Mouse (Mus musculus) hindbrain, embryonic 15.5 days (tissue): ENCODE measurements around the gene Hmcn1. TPM values are rescaled to one million over a fixed set of nuclear protein-coding genes. Genes with fewer than 3 reads are reported as not detected.

Experiments used
- ATAC-seq: fragments of 200-750 bp; cut with Nextera tagmentation; 2 replicates; pipeline ENCODE4 v1.8.0; 2017; ENCODE audit warnings: low read depth, moderate number of reproducible peaks, moderate TSS enrichment; ENCODE audit not compliant: low FRiP score
- H3K27ac ChIP-seq: fragments of 300-500 bp; sonication (generic); replicated peaks from 2 replicates; pipeline ENCODE4 v1.5.1; 2015; ENCODE audit warnings: mild to moderate bottlenecking, inconsistent platforms
- H3K27me3 ChIP-seq: fragments of 300-500 bp; sonication (generic); 2 replicates; pipeline ENCODE4 v1.6.1; 2015; ENCODE audit warnings: control low read depth, inconsistent platforms
- H3K36me3 ChIP-seq: fragments of 300-500 bp; sonication (generic); 2 replicates; pipeline ENCODE4 v1.6.1; 2015; ENCODE audit warnings: control low read depth, inconsistent platforms
- H3K4me1 ChIP-seq: fragments of 300-500 bp; sonication (generic); replicated peaks from 2 replicates; pipeline ENCODE4 v1.6.1; 2015; ENCODE audit warnings: control low read depth, inconsistent platforms
- H3K4me2 ChIP-seq: fragments of 300-500 bp; sonication (generic); 2 replicates; pipeline ENCODE4 v1.6.1; 2015; ENCODE audit warnings: moderate library complexity, mild to moderate bottlenecking, inconsistent platforms
- H3K4me3 ChIP-seq: fragments of 300-500 bp; sonication (generic); 2 replicates; pipeline ENCODE4 v1.5.1; 2015; ENCODE audit warnings: mild to moderate bottlenecking, inconsistent platforms
- H3K9ac ChIP-seq: fragments of 300-500 bp; sonication (generic); 2 replicates; pipeline ENCODE4 v1.6.1; 2015; ENCODE audit warnings: inconsistent platforms
- H3K9me3 ChIP-seq: fragments of 300-500 bp; sonication (generic); 2 replicates; pipeline ENCODE4 v1.6.1; 2016; ENCODE audit warnings: control low read depth, inconsistent platforms
- WGBS: fragments of 180-500 bp; shearing (Covaris S2); methylation state at CpG from one replicate; pipeline ENCODE4 v1.1.7; 2015; 5-methylcytosine and 5-hydroxymethylcytosine counted together
- polyA plus RNA-seq: library from polyadenylated mRNA; unstranded; fragments of >200 nt; fragmentation: Nextera tagmentation; extraction: Ambion mirVana; gene quantifications from 2 replicates; pipeline ENCODE4 v1.2.1, GENCODE M21; 2015

Hmcn1 gene
- polyA plus RNA-seq, 1 experiment from 2014 or later = 1.3 TPM

DNA sequence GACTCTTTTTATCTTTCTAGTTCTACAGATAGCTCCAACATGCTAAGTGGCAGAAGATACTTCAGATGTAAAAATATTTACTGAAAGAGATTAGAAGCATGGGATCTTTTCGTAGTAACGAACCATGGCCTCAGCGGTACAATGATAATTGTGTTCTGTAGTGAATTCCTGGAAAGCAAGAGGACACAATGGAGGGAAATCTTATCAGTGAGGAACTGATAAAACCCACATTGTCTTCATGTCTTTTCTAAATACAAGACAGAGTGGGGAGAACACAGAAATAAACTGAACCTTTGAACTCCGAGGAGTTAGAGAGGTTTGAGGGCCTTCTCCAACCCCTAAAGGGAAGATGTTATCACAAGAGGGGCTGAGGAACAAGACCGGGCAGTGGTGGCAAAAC is 126.6 kb downstream of the Hmcn1 start:
- H3K4me3 ChIP-seq = no peak overlapping the region
- H3K9me3 ChIP-seq = no peaks in the 10 kb centered on the region
- 82% methylated on average over 5 of the region's 5 CpGs for WGBS
- no peak for ATAC-seq
- no peaks in the 10 kb centered on the region for H3K36me3 ChIP-seq
- H3K4me1 ChIP-seq = no peaks in the 10 kb centered on the region
- H3K27me3 ChIP-seq = no peaks in the 10 kb centered on the region
- no peak overlapping the region for H3K27ac ChIP-seq
- H3K4me2 ChIP-seq = no peak overlapping the region
- H3K9ac ChIP-seq = no peak overlapping the region

GRCm38 (mm10) chr1:150857779-150858178 is 135.5 kb downstream of the Hmcn1 start:
- H3K4me2 ChIP-seq = no peak overlapping the region
- no peak overlapping the region for H3K9ac ChIP-seq
- WGBS = 48% methylated on average over 2 of the region's 2 CpGs
- H3K27ac ChIP-seq = no peak overlapping the region
- no peak for ATAC-seq
- no peaks in the 10 kb centered on the region for H3K9me3 ChIP-seq
- no peaks in the 10 kb centered on the region for H3K36me3 ChIP-seq
- no peaks in the 10 kb centered on the region for H3K27me3 ChIP-seq
- H3K4me3 ChIP-seq = no peak overlapping the region
- H3K4me1 ChIP-seq = no peaks in the 10 kb centered on the region

- no peak overlapping the region for H3K27ac ChIP-seq
- H3K9me3 ChIP-seq = no peaks in the 10 kb centered on the region
- H3K4me1 ChIP-seq = no peaks in the 10 kb centered on the region
- no peak overlapping the region for H3K4me3 ChIP-seq
- no peak overlapping the region for H3K4me2 ChIP-seq
- H3K27me3 ChIP-seq = no peaks in the 10 kb centered on the region
- no peaks in the 10 kb centered on the region for H3K36me3 ChIP-seq
- no peak for ATAC-seq
- 64% methylated on average over 6 of the region's 6 CpGs for WGBS
- H3K9ac ChIP-seq = no peak overlapping the region
These were observed 159.8 kb downstream of the Hmcn1 start for GRCm38 (mm10) chr1:150833448-150833847.

- WGBS = 77% methylated on average over 7 of the region's 7 CpGs
- H3K4me1 ChIP-seq = no peaks in the 10 kb centered on the region
- no peaks in the 10 kb centered on the region for H3K27me3 ChIP-seq
- H3K27ac ChIP-seq = no peak overlapping the region
- no peak for ATAC-seq
- H3K9me3 ChIP-seq = no peaks in the 10 kb centered on the region
- no peak overlapping the region for H3K9ac ChIP-seq
- H3K4me2 ChIP-seq = no peak overlapping the region
- H3K4me3 ChIP-seq = no peak overlapping the region
- no peaks in the 10 kb centered on the region for H3K36me3 ChIP-seq
These were observed 163.4 kb downstream of the Hmcn1 start for GRCm38 (mm10) chr1:150829851-150830250.

DNA sequence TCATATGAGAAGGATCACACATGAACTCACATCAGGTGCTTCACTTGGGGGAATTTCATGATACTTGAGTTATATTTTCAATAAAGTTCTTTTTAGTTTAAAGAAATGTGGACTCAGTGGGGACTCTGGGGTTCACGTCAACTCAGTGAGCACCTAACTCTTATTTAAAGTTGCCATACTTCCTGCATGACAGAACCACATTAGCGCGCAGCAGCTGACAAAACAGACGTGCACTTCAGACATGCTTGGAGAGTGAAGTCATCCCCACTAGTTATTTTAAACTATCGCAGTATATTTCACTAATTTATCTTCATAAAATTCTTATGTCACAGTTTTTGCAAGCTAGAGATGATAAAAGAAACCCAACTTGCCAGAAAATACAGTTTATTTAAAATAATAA is 166.1 kb downstream of the Hmcn1 start:
- H3K27me3 ChIP-seq = no peaks in the 10 kb centered on the region
- H3K36me3 ChIP-seq = no peaks in the 10 kb centered on the region
- ATAC-seq = no peak
- H3K27ac ChIP-seq = no peak overlapping the region
- no peak overlapping the region for H3K4me2 ChIP-seq
- 86% methylated on average over 5 of the region's 5 CpGs for WGBS
- H3K4me1 ChIP-seq = no peaks in the 10 kb centered on the region
- no peaks in the 10 kb centered on the region for H3K9me3 ChIP-seq
- no peak overlapping the region for H3K4me3 ChIP-seq
- no peak overlapping the region for H3K9ac ChIP-seq

- no peak overlapping the region for H3K9ac ChIP-seq
- no peaks in the 10 kb centered on the region for H3K36me3 ChIP-seq
- no peaks in the 10 kb centered on the region for H3K27me3 ChIP-seq
- no peak for ATAC-seq
- H3K4me1 ChIP-seq = no peaks in the 10 kb centered on the region
- no peak overlapping the region for H3K4me2 ChIP-seq
- no peak overlapping the region for H3K4me3 ChIP-seq
- H3K9me3 ChIP-seq = no peaks in the 10 kb centered on the region
- H3K27ac ChIP-seq = no peak overlapping the region
- WGBS = 68% methylated on average over 5 of the region's 5 CpGs
These were observed 168.8 kb downstream of the Hmcn1 start for GRCm38 (mm10) chr1:150824334-150825005.

DNA sequence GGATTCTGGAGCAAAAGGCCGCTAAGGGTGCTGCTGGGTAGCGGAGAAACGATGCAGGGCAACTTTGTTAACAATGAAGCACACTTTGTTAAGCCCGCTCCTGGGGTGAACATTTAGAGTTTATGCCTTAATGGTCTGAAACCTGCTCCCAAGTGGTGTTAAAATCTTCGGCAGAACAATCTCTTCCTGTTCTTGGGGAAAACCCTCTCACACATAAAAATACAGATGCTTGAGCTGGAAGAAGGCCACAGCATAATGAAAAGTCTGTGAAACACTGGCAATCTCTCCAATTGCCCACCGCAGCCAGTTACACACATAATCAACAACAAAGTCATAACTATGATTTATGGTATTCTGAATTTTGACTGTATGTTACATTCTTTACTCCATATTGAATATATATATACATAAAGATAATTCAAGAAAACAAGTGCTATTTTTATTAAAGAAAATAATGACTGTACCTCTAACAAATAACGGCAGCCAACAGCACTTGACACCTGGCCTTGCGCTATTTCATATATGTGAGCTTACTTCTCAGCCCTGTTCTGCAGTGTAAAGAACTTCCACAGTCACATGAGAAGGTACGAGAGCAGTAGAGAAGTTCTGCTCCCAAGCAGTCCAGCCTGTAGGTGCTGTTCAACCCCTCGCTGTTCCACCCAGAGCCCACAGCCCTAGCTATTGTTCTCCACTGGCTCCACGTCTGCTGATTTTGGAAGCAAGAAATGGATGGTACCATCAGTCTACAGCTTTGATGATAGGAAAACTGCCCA is 177.0 kb downstream of the Hmcn1 start:
- no peak for ATAC-seq
- Histone ChIP-seq H3K36me3 (no peaks in the 10 kb centered on the region), H3K4me2 (no peak overlapping the region), H3K9me3 (no peaks in the 10 kb centered on the region), H3K27me3 (no peaks in the 10 kb centered on the region), H3K27ac (no peak overlapping the region), H3K4me3 (no peak overlapping the region), H3K4me1 (no peaks in the 10 kb centered on the region), H3K9ac (no peak overlapping the region)
- WGBS = 90% methylated on average over 11 of the region's 11 CpGs

- Histone ChIP-seq H3K9ac (no peak overlapping the region), H3K27ac (no peak overlapping the region), H3K4me2 (no peak overlapping the region), H3K4me1 (no peaks in the 10 kb centered on the region), H3K9me3 (no peaks in the 10 kb centered on the region), H3K4me3 (no peak overlapping the region), H3K27me3 (no peaks in the 10 kb centered on the region), H3K36me3 (no peaks in the 10 kb centered on the region)
- ATAC-seq = no peak
- WGBS = 84% methylated on average over 4 of the region's 4 CpGs
These were observed 178.3 kb downstream of the Hmcn1 start for GRCm38 (mm10) chr1:150814917-150815316.

GRCm38 (mm10) chr1:150813381-150813780 is 179.9 kb downstream of the Hmcn1 start:
- H3K9ac ChIP-seq = no peak overlapping the region
- H3K36me3 ChIP-seq = no peaks in the 10 kb centered on the region
- no peaks in the 10 kb centered on the region for H3K27me3 ChIP-seq
- H3K4me1 ChIP-seq = no peaks in the 10 kb centered on the region
- no peak for ATAC-seq
- no peak overlapping the region for H3K4me3 ChIP-seq
- H3K4me2 ChIP-seq = no peak overlapping the region
- H3K27ac ChIP-seq = no peak overlapping the region
- no peaks in the 10 kb centered on the region for H3K9me3 ChIP-seq

DNA sequence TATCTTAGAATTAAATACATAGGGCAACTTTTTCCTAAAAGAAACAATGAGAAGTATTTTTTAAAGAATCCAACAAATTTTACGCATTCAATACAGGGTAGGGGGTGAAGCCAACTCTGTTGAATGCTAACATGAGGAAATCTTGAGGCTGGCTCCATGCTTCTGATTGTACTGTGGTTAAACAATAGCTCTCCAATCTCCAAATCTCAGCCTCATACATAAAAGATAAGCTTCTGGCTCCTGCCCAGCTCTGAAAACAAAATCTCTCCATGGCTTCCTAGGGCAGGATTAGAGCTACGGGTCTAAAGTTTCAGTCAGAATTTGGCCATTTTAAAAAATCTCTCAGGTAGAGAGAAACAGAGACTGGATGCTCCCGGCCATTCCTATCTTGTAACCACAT is 186.4 kb downstream of the Hmcn1 start:
- Histone ChIP-seq H3K4me3 (no peak overlapping the region), H3K9me3 (no peaks in the 10 kb centered on the region), H3K27me3 (no peaks in the 10 kb centered on the region), H3K27ac (no peak overlapping the region), H3K4me1 (no peaks in the 10 kb centered on the region), H3K9ac (no peak overlapping the region), H3K4me2 (no peak overlapping the region), H3K36me3 (no peaks in the 10 kb centered on the region)
- no peak for ATAC-seq
- WGBS = 68% methylated on average over 3 of the region's 3 CpGs

GRCm38 (mm10) chr1:150805466-150805865 is 187.8 kb downstream of the Hmcn1 start:
- Histone ChIP-seq H3K9me3 (no peaks in the 10 kb centered on the region), H3K4me1 (no peaks in the 10 kb centered on the region), H3K4me2 (no peak overlapping the region), H3K9ac (no peak overlapping the region), H3K27ac (no peak overlapping the region), H3K4me3 (no peak overlapping the region), H3K36me3 (no peaks in the 10 kb centered on the region), H3K27me3 (no peaks in the 10 kb centered on the region)
- WGBS = 94% methylated on average over 2 of the region's 2 CpGs
- ATAC-seq = no peak

DNA sequence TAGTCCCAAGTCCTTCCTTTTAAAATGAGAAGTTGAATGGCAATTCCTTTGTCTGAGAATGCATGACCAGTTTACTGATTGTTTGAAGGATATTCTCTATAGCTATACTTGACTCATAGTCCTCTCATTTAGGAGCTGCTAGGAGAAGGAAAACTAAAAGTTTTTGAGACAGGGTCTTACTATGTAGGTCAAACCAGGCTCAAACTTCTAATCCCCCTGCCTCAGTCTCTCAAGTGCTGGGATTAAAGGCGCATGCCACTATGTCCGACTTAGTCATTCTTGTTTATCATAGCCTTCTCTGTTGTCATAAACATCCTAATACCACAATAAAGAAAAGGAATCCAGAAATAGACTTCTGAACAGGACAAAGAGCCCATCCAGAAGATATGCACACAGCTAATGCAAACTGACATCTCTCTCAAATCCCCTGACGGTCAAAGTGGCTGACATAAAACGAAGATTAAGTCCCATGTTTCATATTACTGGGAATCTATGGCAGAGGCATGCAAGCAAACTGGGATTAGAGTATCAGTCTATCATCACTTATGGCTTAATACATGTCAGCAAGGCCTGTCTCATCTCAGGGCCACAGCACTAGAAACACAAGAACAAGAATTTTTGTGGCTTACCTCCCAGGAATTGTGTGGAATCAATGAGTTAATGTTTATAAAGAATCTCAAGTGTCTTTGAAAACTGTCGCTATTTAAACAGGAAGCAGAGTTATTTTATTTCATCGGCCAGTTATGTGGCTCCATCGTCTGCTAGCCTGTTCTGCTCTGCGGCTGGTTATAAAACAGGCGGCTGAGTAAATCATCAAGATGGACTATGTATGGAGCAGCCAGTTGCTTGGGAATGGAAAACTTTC is 188.8 kb downstream of the Hmcn1 start:
- Histone ChIP-seq H3K9me3 (no peaks in the 10 kb centered on the region), H3K4me3 (no peak overlapping the region), H3K4me2 (no peak overlapping the region), H3K27me3 (no peaks in the 10 kb centered on the region), H3K27ac (no peak overlapping the region), H3K9ac (no peak overlapping the region), H3K36me3 (no peaks in the 10 kb centered on the region), H3K4me1 (no peaks in the 10 kb centered on the region)
- 84% methylated on average over 9 of the region's 9 CpGs for WGBS
- ATAC-seq = no peak
